In the genomic region with DNA sequence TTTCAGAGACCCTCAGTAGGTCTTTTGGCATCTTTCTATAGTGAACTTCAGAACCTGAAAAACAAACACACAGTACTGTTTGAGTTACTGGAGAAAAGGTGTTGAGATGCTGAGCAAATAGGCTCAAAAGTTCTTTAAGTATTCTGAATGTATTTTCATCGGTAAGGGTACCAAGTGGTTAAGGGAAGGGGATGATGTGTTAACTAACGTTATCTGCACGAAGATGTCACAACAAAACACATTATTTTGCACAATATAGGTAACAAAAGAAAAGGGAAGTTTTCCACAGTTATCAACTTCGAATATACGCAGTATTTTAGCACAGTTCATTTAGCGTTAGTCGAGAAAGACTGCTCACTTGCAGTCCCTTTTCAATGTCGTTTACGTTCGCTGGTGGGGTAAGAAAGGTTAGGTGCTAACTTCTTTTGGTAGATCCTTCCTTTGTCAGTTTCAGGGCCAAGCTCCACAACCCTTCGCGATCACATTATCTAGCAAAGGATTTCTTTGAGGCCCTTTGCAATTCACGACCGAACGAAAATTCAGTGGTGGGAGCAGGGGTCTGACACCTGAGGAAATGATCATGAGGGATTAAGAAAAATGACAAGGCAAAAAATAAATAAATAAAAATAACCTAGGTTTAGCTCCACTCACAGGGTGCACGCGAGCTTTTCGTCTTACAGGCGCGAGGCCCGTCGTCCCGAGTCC, we compare ENCODE assay signal across 7 mouse cellular contexts. TPM values are rescaled to one million over a fixed set of nuclear protein-coding genes. Genes with fewer than 3 reads are reported as not detected.
DNase-seq lines count a peak whose midpoint lies in the region; ATAC-seq and TF ChIP-seq lines count a peak whose summit lies in the region.

No protein-coding gene starts in this region.

- H3K4me1 ChIP-seq in spleen, adult 2 months (ENCODE audit: control insufficient read depth, insufficient read depth, insufficient read length): peaks cover 3% of the 10 kb centered on the region
- H3K4me1 ChIP-seq in embryonic facial prominence, embryonic 15.5 days: peaks cover 28% of the 10 kb centered on the region
- H3K4me1 ChIP-seq in intestine, postnatal 0 days (replicated peaks; ENCODE audit: control insufficient read depth, insufficient read depth, low read length): no peaks in the 10 kb centered on the region
- peaks cover 28% of the 10 kb centered on the region for H3K4me1 ChIP-seq in neural tube, embryonic 14.5 days (ENCODE audit: control insufficient read depth, insufficient read depth, low read length)

- TF ChIP-seq POLR2A in spleen, adult 2 months (IDR thresholded peaks at IDR 0.05; ENCODE audit: low read depth, low read length): no peak

- no peak for DNase-seq in spleen, adult 2 months (ENCODE audit: low read depth in 1 of 2, low spot score in 2 of 2)
- no peak for DNase-seq in spleen, postnatal 36 days (ENCODE audit: low spot score in 2 of 2)
- DNase-seq in thymus, postnatal 4 days: no peak
- no peak for DNase-seq in T-cell, adult 2 months (ENCODE audit: low spot score)

- H3K36me3 ChIP-seq in spleen, adult 2 months (ENCODE audit: control insufficient read depth, insufficient read depth, low read length): peaks cover 9% of the 10 kb centered on the region
- H3K36me3 ChIP-seq in embryonic facial prominence, embryonic 15.5 days: 0 out of 2 replicates have a peak, but pooled peaks cover 5% of the 10 kb centered on the region
- peaks cover 11% of the 10 kb centered on the region for H3K36me3 ChIP-seq in intestine, postnatal 0 days (ENCODE audit: control insufficient read depth, insufficient read depth)
- 0 out of 2 replicates have a peak, but pooled peaks cover 9% of the 10 kb centered on the region for H3K36me3 ChIP-seq in neural tube, embryonic 14.5 days (ENCODE audit: control insufficient read depth, insufficient read depth, low read length)

- no peak for ATAC-seq in embryonic facial prominence, embryonic 15.5 days (ENCODE audit: insufficient number of reproducible peaks, low FRiP score, low TSS enrichment, low read depth)
- no peak for ATAC-seq in intestine, postnatal 0 days
- no peak for ATAC-seq in neural tube, embryonic 14.5 days (ENCODE audit: low read depth)

- 2% methylated on average over 23 of the region's 23 CpGs for WGBS in spleen, adult 2 months
- WGBS in embryonic facial prominence, embryonic 15.5 days: 2% methylated on average over 23 of the region's 23 CpGs
- 1% methylated on average over 23 of the region's 23 CpGs for WGBS in intestine, postnatal 0 days
- WGBS in neural tube, embryonic 14.5 days: 3% methylated on average over 23 of the region's 23 CpGs

- H3K4me2 ChIP-seq in embryonic facial prominence, embryonic 15.5 days (replicated peaks): peak overlapping the region; percentile 45
- H3K4me2 ChIP-seq in intestine, postnatal 0 days (replicated peaks; ENCODE audit: low read depth): peak overlapping the region; percentile 87
- H3K4me2 ChIP-seq in neural tube, embryonic 14.5 days (ENCODE audit: low read depth, low read length): peak overlapping the region; percentile 54

- H3K9me3 ChIP-seq in embryonic facial prominence, embryonic 15.5 days (replicated peaks): no peaks in the 10 kb centered on the region
- no peaks in the 10 kb centered on the region for H3K9me3 ChIP-seq in intestine, postnatal 0 days (ENCODE audit: control insufficient read depth)
- no peaks in the 10 kb centered on the region for H3K9me3 ChIP-seq in neural tube, embryonic 14.5 days (ENCODE audit: control insufficient read depth, low read length)

- TF ChIP-seq CTCF in spleen, adult 2 months (IDR thresholded peaks at IDR 0.05; ENCODE audit: extremely low read depth, insufficient read depth, insufficient read length, insufficient replicate concordance): no peak
- TF ChIP-seq CTCF in intestine, postnatal 0 days (IDR thresholded peaks at IDR 0.05; ENCODE audit: low read depth): no peak

- H3K27me3 ChIP-seq in spleen, adult 2 months (ENCODE audit: control insufficient read depth, insufficient read depth, low read length): peaks cover 9% of the 10 kb centered on the region; the same call in 1 of the 2 replicates
- H3K27me3 ChIP-seq in embryonic facial prominence, embryonic 15.5 days: no peaks in the 10 kb centered on the region
- H3K27me3 ChIP-seq in intestine, postnatal 0 days (replicated peaks; ENCODE audit: control insufficient read depth, insufficient read depth, low read length): no peaks in the 10 kb centered on the region
- no peaks in the 10 kb centered on the region for H3K27me3 ChIP-seq in neural tube, embryonic 14.5 days (ENCODE audit: control insufficient read depth, insufficient read depth, low read length)

- H3K9ac ChIP-seq in embryonic facial prominence, embryonic 15.5 days: peak overlapping the region; percentile 87
- H3K9ac ChIP-seq in intestine, postnatal 0 days (ENCODE audit: low read depth, low read length): peak overlapping the region; percentile 97
- H3K9ac ChIP-seq in neural tube, embryonic 14.5 days (replicated peaks; ENCODE audit: low read depth, low read length): peak overlapping the region; percentile 96

- peak overlapping the region; percentile 90 for H3K4me3 ChIP-seq in spleen, adult 2 months (ENCODE audit: extremely low read depth, insufficient read depth, insufficient read length)
- peak overlapping the region; percentile 84 for H3K4me3 ChIP-seq in embryonic facial prominence, embryonic 15.5 days (replicated peaks)
- H3K4me3 ChIP-seq in intestine, postnatal 0 days (ENCODE audit: low read depth, low read length): peak overlapping the region; percentile 89
- peak overlapping the region; percentile 79 for H3K4me3 ChIP-seq in neural tube, embryonic 14.5 days (ENCODE audit: low read depth, low read length)

- H3K27ac ChIP-seq in spleen, adult 2 months (ENCODE audit: insufficient read depth, low read length): peak overlapping the region; percentile 91
- H3K27ac ChIP-seq in embryonic facial prominence, embryonic 15.5 days (replicated peaks): peak overlapping the region; percentile 95
- H3K27ac ChIP-seq in intestine, postnatal 0 days (ENCODE audit: low read depth, low read length): peak overlapping the region; percentile 92
- peak overlapping the region; percentile 90 for H3K27ac ChIP-seq in neural tube, embryonic 14.5 days (ENCODE audit: low read depth, low read length)

RNA-seq across cellular contexts. Expression of a gene that starts 0.8 kb away (rescaled TPM):
- 3.9 and 4.2 TPM in 2 replicates for polyA plus RNA-seq in spleen, adult 2 months (2012; rRNA removed)
- 21.4 and 21.8 TPM in 2 replicates for polyA plus RNA-seq in embryonic facial prominence, embryonic 15.5 days (2015; fragmentation: Nextera tagmentation; extraction: Ambion mirVana)
- polyA plus RNA-seq in intestine, postnatal 0 days (2015; fragmentation: Nextera tagmentation; extraction: Ambion mirVana): 328 and 422 TPM in 2 replicates
- polyA plus RNA-seq in neural tube, embryonic 14.5 days (2014; fragmentation: Nextera tagmentation; extraction: Ambion mirVana): 28.5 and 34.7 TPM in 2 replicates
